ENCODE assay signal across 8 mouse cellular contexts in genomic region chr13:94116705-94117410, GRCm38 (mm10). TPM values are rescaled to one million over a fixed set of nuclear protein-coding genes. Genes with fewer than 3 reads are reported as not detected.
DNase-seq lines count a peak whose midpoint lies in the region; ATAC-seq and TF ChIP-seq lines count a peak whose summit lies in the region.

No protein-coding gene starts in this region.

- TF ChIP-seq CTCF in kidney, postnatal 0 days (IDR thresholded peaks at IDR 0.05; ENCODE audit: low read depth) = no peak

- DNase-seq in kidney, postnatal 0 days (ENCODE audit: low spot score) = peak; percentile 94
- no peak for DNase-seq in kidney, adult 9 months
- peak; percentile 22 for DNase-seq in R1 (ENCODE audit: low read depth, low spot score)
- DNase-seq in embryonic facial prominence, embryonic 11.5 days (ENCODE audit: low spot score) = peak; percentile 81
- no peak for DNase-seq in Muller cell, postnatal 12 days (ENCODE audit: inconsistent ontology term)
- no peak for DNase-seq in cerebellum, adult 11-12 months
- no peak for DNase-seq in urinary bladder, adult 2 months (ENCODE audit: low spot score)

- no peaks in the 10 kb centered on the region for H3K36me3 ChIP-seq in kidney, postnatal 0 days (ENCODE audit: insufficient read depth, low read length)
- H3K36me3 ChIP-seq in embryonic facial prominence, embryonic 11.5 days (replicated peaks; ENCODE audit: control insufficient read depth, insufficient read depth, low read depth, low read length) = no peaks in the 10 kb centered on the region
- peaks cover 13% of the 10 kb centered on the region for H3K36me3 ChIP-seq in limb, embryonic 13.5 days

- 10% methylated on average over 13 of the region's 13 CpGs for WGBS in kidney, postnatal 0 days
- 29% methylated on average over 13 of the region's 13 CpGs for WGBS in embryonic facial prominence, embryonic 11.5 days
- WGBS in limb, embryonic 13.5 days = 13% methylated on average over 13 of the region's 13 CpGs

- peaks cover 30% of the 10 kb centered on the region for H3K4me1 ChIP-seq in kidney, postnatal 0 days (replicated peaks; ENCODE audit: insufficient read depth, low read length)
- peaks cover 3% of the 10 kb centered on the region for H3K4me1 ChIP-seq in embryonic facial prominence, embryonic 11.5 days (ENCODE audit: control insufficient read depth, insufficient read depth, low read length)
- peaks cover 41% of the 10 kb centered on the region for H3K4me1 ChIP-seq in limb, embryonic 13.5 days

- ATAC-seq in kidney, postnatal 0 days (replicated peaks; ENCODE audit: low FRiP score, low read depth) = peak; percentile 73
- ATAC-seq in embryonic facial prominence, embryonic 11.5 days (replicated peaks; ENCODE audit: insufficient number of reproducible peaks, low FRiP score, low TSS enrichment, low read depth) = peak; percentile 85
- peak; percentile 71 for ATAC-seq in limb, embryonic 13.5 days (ENCODE audit: low FRiP score, low read depth)

- H3K9me3 ChIP-seq in kidney, postnatal 0 days (replicated peaks; ENCODE audit: low read length) = no peaks in the 10 kb centered on the region
- H3K9me3 ChIP-seq in embryonic facial prominence, embryonic 11.5 days (replicated peaks; ENCODE audit: control insufficient read depth, low read length) = no peaks in the 10 kb centered on the region
- H3K9me3 ChIP-seq in limb, embryonic 13.5 days = 0 out of 2 replicates have a peak, but pooled peaks cover 3% of the 10 kb centered on the region

- H3K4me3 ChIP-seq in kidney, postnatal 0 days (replicated peaks; ENCODE audit: low read depth, low read length) = no peak overlapping the region
- no peak overlapping the region for H3K4me3 ChIP-seq in embryonic facial prominence, embryonic 11.5 days (ENCODE audit: low read depth, low read length)
- no peak overlapping the region; the same call in 1 of the 2 replicates for H3K4me3 ChIP-seq in limb, embryonic 13.5 days

- peak overlapping the region; percentile 87 for H3K27ac ChIP-seq in kidney, postnatal 0 days
- H3K27ac ChIP-seq in embryonic facial prominence, embryonic 11.5 days (replicated peaks; ENCODE audit: low read depth, low read length) = peak overlapping the region; percentile 76
- peak overlapping the region; percentile 73; the same call in 1 of the 2 replicates for H3K27ac ChIP-seq in limb, embryonic 13.5 days

- peak overlapping the region; percentile 34 for H3K4me2 ChIP-seq in kidney, postnatal 0 days (ENCODE audit: low read length)
- peak overlapping the region; percentile 6; the same call in 1 of the 2 replicates for H3K4me2 ChIP-seq in embryonic facial prominence, embryonic 11.5 days (ENCODE audit: low read depth, low read length)
- H3K4me2 ChIP-seq in limb, embryonic 13.5 days (replicated peaks) = peak overlapping the region; percentile 48

- no peaks in the 10 kb centered on the region for H3K27me3 ChIP-seq in kidney, postnatal 0 days (ENCODE audit: insufficient read depth, low read length)
- no peaks in the 10 kb centered on the region for H3K27me3 ChIP-seq in embryonic facial prominence, embryonic 11.5 days (ENCODE audit: control insufficient read depth, insufficient read depth, low read length)
- H3K27me3 ChIP-seq in limb, embryonic 13.5 days = no peaks in the 10 kb centered on the region

- H3K9ac ChIP-seq in kidney, postnatal 0 days (ENCODE audit: low read depth, low read length) = no peak overlapping the region
- H3K9ac ChIP-seq in embryonic facial prominence, embryonic 11.5 days (replicated peaks; ENCODE audit: low read length) = no peak overlapping the region; the same call in 1 of the 2 replicates
- no peak overlapping the region for H3K9ac ChIP-seq in limb, embryonic 13.5 days

RNA-seq across cellular contexts. Expression of gene Lhfpl2, which starts 59.3 kb away (rescaled TPM):
- 51.5 and 58.4 TPM in 2 replicates for polyA plus RNA-seq in kidney, postnatal 0 days (2015; fragmentation: Nextera tagmentation; extraction: Ambion mirVana)
- 39.1 and 41.2 TPM in 2 replicates for polyA plus RNA-seq in embryonic facial prominence, embryonic 11.5 days (2014; fragmentation: Nextera tagmentation; extraction: Ambion mirVana)
- 69.5 and 79.1 TPM in 2 replicates for polyA plus RNA-seq in limb, embryonic 13.5 days (2015; fragmentation: Nextera tagmentation; extraction: Ambion mirVana)
- polyA plus RNA-seq in urinary bladder, adult 2 months (2012; rRNA removed) = 16.6 and 18.3 TPM in 2 replicates

Comparison
In these comparisons a context has a peak if more than half of its experiments do, and no peak if none do; other contexts are left out.
1. DNase-seq: peak in kidney, postnatal 0 days (single experiment), R1 (single experiment) and embryonic facial prominence, embryonic 11.5 days (single experiment); none in kidney, adult 9 months (single experiment), Muller cell, postnatal 12 days (single experiment), cerebellum, adult 11-12 months (single experiment) and urinary bladder, adult 2 months (single experiment).
2. Peak in every context shown above with its lines, with median percentiles within 50 percentile points of each other: ATAC-seq, H3K27ac ChIP-seq and H3K4me2 ChIP-seq.